Mouse (Mus musculus) G1E (cell line): Measurements from ENCODE around the gene Pih1d1. TPM values are rescaled to one million over a fixed set of nuclear protein-coding genes. Genes with fewer than 3 reads are reported as not detected.

Experiments
- ATAC-seq: 2 replicates; pipeline ENCODE4 v1.8.0; 2016; ENCODE audit warnings: mild to moderate bottlenecking; ENCODE audit not compliant: insufficient number of reproducible peaks, poor library complexity, low FRiP score, severe bottlenecking; ENCODE audit errors: extremely low read depth
- DNase-seq: peaks from one replicate; pipeline ENCODE4 v3.0.0; 2012; ENCODE audit warnings: low spot score
- H3K27me3 ChIP-seq: 2 replicates; pipeline ENCODE4 v1.6.1; 2012; ENCODE audit warnings: mild to moderate bottlenecking, low read length, inconsistent platforms; ENCODE audit not compliant: insufficient read depth
- H3K36me3 ChIP-seq: replicated peaks from 2 replicates; pipeline ENCODE3; 2012; ENCODE audit warnings: mild to moderate bottlenecking, inconsistent platforms
- H3K4me1 ChIP-seq: 2 replicates; pipeline ENCODE4 v1.6.1; 2012; ENCODE audit warnings: low read depth, low read length, inconsistent platforms, mixed read lengths; ENCODE audit not compliant: insufficient read depth
- H3K4me3 ChIP-seq: 2 replicates; pipeline ENCODE4 v1.5.1; 2012; ENCODE audit warnings: low read depth, mild to moderate bottlenecking, inconsistent platforms, low read length, moderate library complexity, mixed read lengths
- H3K9me3 ChIP-seq: replicated peaks from 2 replicates; pipeline ENCODE4 v1.6.1; 2012; ENCODE audit warnings: inconsistent platforms
- CTCF ChIP-seq: IDR thresholded peaks from 2 replicates; pipeline ENCODE4 v1.5.1; 2012; ENCODE audit warnings: low read depth, low read length, inconsistent platforms, mixed read lengths
- GATA1 ChIP-seq: IDR thresholded peaks from 2 replicates; pipeline ENCODE4 v1.6.1; 2012; ENCODE audit warnings: borderline replicate concordance, low read length, inconsistent platforms, mixed read lengths
- GATA2 ChIP-seq: IDR thresholded peaks from 2 replicates; pipeline ENCODE4 v1.6.1; 2012; ENCODE audit warnings: low read depth, low read length, inconsistent platforms, borderline replicate concordance
- POLR2AphosphoS5 ChIP-seq: IDR thresholded peaks from 2 replicates; pipeline ENCODE4 v1.6.1; 2012; ENCODE audit warnings: low read depth, low read length, inconsistent platforms; ENCODE audit not compliant: insufficient replicate concordance
- TAL1 ChIP-seq: conservative IDR thresholded peaks from 2 replicates; pipeline ENCODE4 v1.6.1; 2012; ENCODE audit warnings: low read depth, low read length, inconsistent platforms, mixed read lengths
- polyA plus RNA-seq: library from polyadenylated mRNA; stranded (reverse); fragments of >175 nt; gene quantifications from 2 replicates; pipeline ENCODE4 v1.2.3, GENCODE M21; 2012
- total RNA-seq, 2 experiments: library from RNA; stranded (forward) in 1 of 2; stranded (reverse) in 1 of 2; fragments of 200-1000 nt in 1 of 2; fragments of >200 nt in 1 of 2; fragmentation: Nextera tagmentation in 1 of 2; gene quantifications; 2 replicates each; pipeline ENCODE4 v1.2.3; 2014 to 2017

The Pih1d1 gene
- total and polyA plus RNA-seq, 3 experiments, result 46.4 to 82.8 (median 60.9) TPM

- peaks cover 10% of the 10 kb centered on the region for H3K4me1 ChIP-seq
- no peak for TF ChIP-seq GATA1
- no peak for TF ChIP-seq GATA2
- TF ChIP-seq POLR2AphosphoS5, result no peak
- no peak for TF ChIP-seq CTCF
- no peak for TF ChIP-seq TAL1
- no peaks in the 10 kb centered on the region for H3K36me3 ChIP-seq
- DNase-seq (no peak), ATAC-seq (no peak)
- no peak overlapping the region for H3K4me3 ChIP-seq
- H3K27me3 ChIP-seq, result peaks cover 79% of the 10 kb centered on the region
- H3K9me3 ChIP-seq, result no peaks in the 10 kb centered on the region
These were observed 41.5 kb downstream of the Pih1d1 start for GRCm38 (mm10) chr7:45195341-45196175.

GRCm38 (mm10) chr7:45196176-45196535 lies 42.1 kb downstream of the Pih1d1 start:
- no peak for TF ChIP-seq GATA2
- TF ChIP-seq GATA1, result no peak
- no peak for TF ChIP-seq CTCF
- TF ChIP-seq TAL1, result no peak
- no peak for TF ChIP-seq POLR2AphosphoS5
- Histone ChIP-seq H3K9me3 (no peaks in the 10 kb centered on the region), H3K4me1 (peaks cover 10% of the 10 kb centered on the region), H3K4me3 (no peak overlapping the region), H3K36me3 (no peaks in the 10 kb centered on the region), H3K27me3 (peaks cover 77% of the 10 kb centered on the region)
- ATAC-seq (no peak), DNase-seq (no peak)

GRCm38 (mm10) chr7:45196994-45197393 lies 42.9 kb downstream of the Pih1d1 start:
- ATAC-seq (no peak), DNase-seq (no peak)
- Histone ChIP-seq H3K27me3 (peaks cover 68% of the 10 kb centered on the region), H3K9me3 (no peaks in the 10 kb centered on the region), H3K36me3 (no peaks in the 10 kb centered on the region), H3K4me1 (peaks cover 10% of the 10 kb centered on the region), H3K4me3 (no peak overlapping the region)
- no peak for TF ChIP-seq CTCF
- TF ChIP-seq GATA1, result no peak
- no peak for TF ChIP-seq POLR2AphosphoS5
- TF ChIP-seq GATA2, result no peak
- TF ChIP-seq TAL1, result no peak

GRCm38 (mm10) chr7:45198435-45198834 lies 44.3 kb downstream of the Pih1d1 start:
- H3K4me1 ChIP-seq, result peaks cover 10% of the 10 kb centered on the region
- no peaks in the 10 kb centered on the region for H3K36me3 ChIP-seq
- peaks cover 58% of the 10 kb centered on the region for H3K27me3 ChIP-seq
- TF ChIP-seq GATA1 (no peak), POLR2AphosphoS5 (no peak), CTCF (no peak), TAL1 (no peak), GATA2 (no peak)
- ATAC-seq, result no peak
- H3K9me3 ChIP-seq, result no peaks in the 10 kb centered on the region
- H3K4me3 ChIP-seq, result no peak overlapping the region
- peak; percentile 54 for DNase-seq

- H3K4me1 ChIP-seq, result peaks cover 10% of the 10 kb centered on the region
- no peaks in the 10 kb centered on the region for H3K9me3 ChIP-seq
- TF ChIP-seq POLR2AphosphoS5, result no peak
- TF ChIP-seq CTCF, result no peak
- TF ChIP-seq TAL1, result no peak
- TF ChIP-seq GATA2, result no peak
- no peak for TF ChIP-seq GATA1
- no peak overlapping the region for H3K4me3 ChIP-seq
- no peaks in the 10 kb centered on the region for H3K36me3 ChIP-seq
- ATAC-seq, result no peak
- no peak for DNase-seq
- H3K27me3 ChIP-seq, result peaks cover 53% of the 10 kb centered on the region
These were observed 44.9 kb downstream of the Pih1d1 start for GRCm38 (mm10) chr7:45198961-45199360.

GRCm38 (mm10) chr7:45202654-45203053 lies 48.6 kb downstream of the Pih1d1 start:
- Histone ChIP-seq H3K36me3 (no peaks in the 10 kb centered on the region), H3K4me3 (no peak overlapping the region), H3K9me3 (no peaks in the 10 kb centered on the region), H3K27me3 (peaks cover 34% of the 10 kb centered on the region), H3K4me1 (0 out of 2 replicates have a peak, but pooled peaks cover 2% of the 10 kb centered on the region)
- no peak for ATAC-seq
- DNase-seq, result no peak
- TF ChIP-seq CTCF, result no peak
- no peak for TF ChIP-seq POLR2AphosphoS5
- TF ChIP-seq GATA1, result no peak
- no peak for TF ChIP-seq GATA2
- no peak for TF ChIP-seq TAL1
